Mouse (Mus musculus) fat pad, adult 2 months (tissue): ENCODE data around the gene Unc5cl.

Source experiments
- DNase-seq: peaks from one replicate; pipeline ENCODE4 v3.0.0-alpha.2; 2011; ENCODE audit warnings: low read depth, low spot score; ENCODE audit errors: extremely low read depth

Gene Unc5cl

DNA sequence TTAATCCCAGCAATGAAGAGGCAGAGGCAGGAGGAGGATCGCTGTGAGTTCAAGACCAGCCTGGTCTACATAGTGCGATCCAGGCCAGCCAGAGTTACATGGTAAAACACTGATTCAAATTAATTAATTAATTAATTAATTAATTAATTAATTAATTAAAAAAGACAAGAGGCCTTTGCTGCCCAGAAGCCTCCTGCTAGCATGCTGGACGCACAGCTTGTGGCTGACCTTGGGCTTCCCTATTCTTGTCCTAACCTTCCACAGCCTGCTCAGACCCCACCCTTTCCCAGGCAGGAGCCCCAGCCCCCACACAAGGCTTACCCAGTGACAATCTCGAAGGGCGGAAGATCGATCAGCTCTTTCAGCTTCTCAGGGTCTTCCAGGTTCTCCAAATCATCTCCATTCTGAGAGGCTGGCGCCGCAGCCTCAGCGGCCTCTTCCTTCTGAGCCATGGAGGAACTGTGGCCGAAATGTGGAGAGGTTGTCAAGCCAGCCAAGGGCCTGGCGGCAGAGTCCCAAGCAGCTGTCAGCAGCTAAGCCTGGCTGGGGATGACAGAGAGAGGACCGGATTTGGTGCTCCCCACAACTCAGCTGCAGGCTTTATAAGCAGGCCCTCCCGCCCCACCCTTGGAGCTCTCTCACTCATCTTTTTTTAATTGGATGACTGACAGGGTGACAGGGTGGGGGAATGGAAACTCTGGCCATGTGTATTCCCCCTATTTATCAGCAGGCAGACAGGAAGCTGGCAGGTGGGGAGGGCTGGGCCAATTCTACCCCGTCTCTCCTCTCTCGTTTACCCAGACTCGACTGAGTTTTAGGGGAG is 22.3 kb upstream of the Unc5cl start, which contains the start of gene Apobec2:
Gene Apobec2, minus strand, starts transcription at position 773 of the 823 bp plus-strand sequence.
- no peak for DNase-seq

- no peak for DNase-seq
Measured at GRCm38 (mm10) chr17:48433006-48433655, 21.6 kb upstream of the Unc5cl start.

DNA sequence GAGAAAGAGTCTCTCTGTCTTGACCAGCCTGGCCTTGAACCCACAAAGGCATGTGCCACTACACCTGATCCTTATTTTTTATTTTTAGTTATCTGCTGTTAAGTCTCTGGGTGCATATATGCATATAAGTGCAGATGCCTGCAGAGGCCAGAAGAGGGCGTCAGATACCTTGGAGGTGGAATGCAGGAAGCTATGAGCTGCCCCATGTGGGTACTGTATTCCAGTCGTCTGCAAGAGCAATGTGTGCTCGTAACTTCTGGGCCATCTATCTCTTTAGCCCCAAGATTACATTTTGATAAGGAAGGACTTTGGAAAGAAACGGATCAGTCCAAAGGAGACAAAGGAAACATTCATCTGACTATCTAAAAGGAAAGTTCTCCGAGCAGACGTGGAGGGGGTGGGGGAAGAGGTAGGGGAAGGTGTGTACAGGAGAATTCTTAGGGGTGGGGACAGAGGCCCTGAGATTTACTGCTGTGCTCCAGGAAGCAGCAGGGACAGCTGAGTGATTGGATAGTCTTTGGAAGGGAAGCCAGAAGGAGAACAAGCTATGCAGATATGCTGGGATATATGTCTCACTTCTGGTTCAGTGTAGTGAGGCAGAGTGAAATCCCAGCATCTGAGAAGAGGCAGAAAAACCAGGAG is 20.9 kb upstream of the Unc5cl start:
- DNase-seq: no peak

DNA sequence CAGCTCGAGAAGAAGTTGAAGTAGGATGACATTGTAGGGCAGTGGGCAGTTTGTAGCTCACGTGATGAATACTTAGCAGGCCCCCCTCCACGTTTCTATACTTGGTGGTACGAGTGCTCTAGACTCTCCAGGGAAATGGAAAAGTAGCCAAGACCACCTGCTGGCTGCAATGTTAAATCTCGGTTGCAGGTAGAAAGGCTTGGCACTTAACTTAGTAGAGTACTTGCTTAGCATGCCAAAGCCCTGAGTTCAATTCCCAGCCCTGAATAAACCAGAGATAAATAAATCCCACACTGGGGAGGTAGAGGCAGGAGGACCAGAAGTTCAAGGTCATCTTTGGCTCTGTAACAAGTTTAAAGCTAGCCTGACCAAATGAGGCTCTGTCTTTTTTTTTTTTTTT is 20.2 kb upstream of the Unc5cl start:
- DNase-seq: no peak

DNA sequence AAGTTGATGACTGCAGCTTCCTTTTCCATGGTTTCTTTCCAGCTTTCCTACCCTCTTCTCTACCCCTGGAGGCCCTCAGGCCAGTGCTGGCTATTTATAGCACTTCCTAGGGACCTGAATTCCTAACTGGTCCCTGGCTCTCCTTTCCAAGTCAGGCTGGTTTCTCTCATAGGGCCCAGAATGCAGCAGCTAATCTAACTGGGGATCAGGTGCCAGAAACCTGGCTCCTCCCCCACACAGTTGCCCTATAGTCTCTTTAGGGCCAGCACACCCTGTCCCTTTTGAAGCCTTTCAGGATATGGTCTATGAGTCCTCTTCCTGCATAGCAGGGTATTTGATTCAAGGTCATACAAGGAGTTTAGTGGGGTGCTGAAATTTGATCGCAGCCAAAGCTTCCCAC is 18.2 kb upstream of the Unc5cl start:
- no peak for DNase-seq

- DNase-seq: no peak
Measured at GRCm38 (mm10) chr17:48437421-48437911, 17.2 kb upstream of the Unc5cl start.

DNA sequence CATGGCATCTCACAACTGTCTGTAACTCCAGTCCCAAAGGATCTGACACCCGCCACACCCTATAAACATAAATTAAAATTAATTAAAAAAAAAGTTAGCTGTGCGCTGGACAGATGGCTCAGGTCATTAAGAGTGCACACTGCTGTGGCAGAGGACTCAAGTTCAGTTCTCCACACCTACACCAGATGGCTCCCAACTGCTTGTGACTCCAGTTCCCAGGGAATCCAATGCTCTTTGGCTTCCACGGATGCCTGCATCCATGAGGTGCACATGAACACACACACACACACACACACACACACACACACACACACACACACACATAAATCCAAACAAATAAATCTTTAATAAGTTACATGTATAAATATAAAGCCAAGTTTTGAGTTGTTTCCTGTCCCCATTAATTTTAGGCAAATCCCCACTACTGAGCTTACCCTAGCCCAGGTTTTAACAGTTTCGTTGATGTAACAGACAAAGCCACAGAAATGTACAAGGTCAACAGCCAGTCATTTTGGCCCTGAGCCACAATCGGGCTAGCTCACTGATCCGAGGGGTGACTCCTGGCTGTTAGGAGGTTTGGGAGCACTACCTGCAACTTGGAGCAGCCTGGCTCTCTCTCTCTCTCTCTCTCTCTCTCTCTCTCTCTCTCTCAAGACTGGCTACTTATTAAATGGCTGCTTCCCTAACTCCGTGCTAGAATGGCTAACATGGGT is 11.8 kb upstream of the Unc5cl start:
- DNase-seq: no peak

DNA sequence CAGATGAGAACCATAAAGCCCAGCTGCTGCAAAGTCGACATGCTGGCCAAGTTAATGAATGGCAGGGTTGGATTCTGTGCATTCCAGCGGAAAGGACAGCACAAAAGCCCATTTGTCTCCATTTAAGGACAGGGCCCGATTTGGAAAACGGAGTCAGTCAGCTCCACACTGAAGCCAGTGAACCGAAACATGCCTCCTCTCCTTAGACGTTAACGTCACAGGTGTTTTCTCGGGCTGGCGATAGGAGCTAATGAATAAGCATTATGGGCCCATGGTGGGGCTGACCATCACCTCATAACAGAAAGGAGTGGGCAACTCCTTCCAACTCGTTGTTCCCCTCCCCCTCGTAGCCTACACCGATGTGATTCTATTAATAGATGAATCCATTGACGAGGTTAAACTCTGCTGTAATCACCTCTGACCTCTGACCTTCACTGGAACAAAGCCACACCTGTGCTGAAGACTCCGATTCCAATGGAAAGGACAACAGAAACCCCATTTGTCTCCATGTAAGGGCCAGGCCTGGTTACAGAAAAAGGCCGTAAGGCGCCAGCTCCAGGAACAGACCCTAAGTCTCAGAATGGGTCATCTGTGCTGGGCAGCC is 11.1 kb upstream of the Unc5cl start:
- no peak for DNase-seq

DNA sequence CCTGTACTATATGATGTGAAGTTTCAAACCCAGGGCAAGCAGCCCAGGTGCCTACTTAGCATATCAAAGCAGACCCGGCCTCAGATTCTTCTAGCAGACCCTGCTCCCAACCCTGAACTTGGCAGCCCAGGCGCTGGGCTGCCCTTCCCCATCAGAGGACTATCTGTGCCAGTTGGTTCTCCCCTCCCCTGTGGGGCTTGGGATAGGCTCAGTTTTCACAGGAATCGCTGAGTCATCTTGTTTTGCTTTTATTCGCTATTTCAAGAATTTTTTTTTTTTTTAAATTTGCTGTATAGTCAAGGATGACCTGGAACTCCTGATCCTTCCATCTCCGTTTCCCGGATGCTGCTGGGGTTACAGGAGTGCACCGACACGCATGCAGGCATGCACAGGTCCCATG is 7.0 kb upstream of the Unc5cl start:
- no peak for DNase-seq

DNA sequence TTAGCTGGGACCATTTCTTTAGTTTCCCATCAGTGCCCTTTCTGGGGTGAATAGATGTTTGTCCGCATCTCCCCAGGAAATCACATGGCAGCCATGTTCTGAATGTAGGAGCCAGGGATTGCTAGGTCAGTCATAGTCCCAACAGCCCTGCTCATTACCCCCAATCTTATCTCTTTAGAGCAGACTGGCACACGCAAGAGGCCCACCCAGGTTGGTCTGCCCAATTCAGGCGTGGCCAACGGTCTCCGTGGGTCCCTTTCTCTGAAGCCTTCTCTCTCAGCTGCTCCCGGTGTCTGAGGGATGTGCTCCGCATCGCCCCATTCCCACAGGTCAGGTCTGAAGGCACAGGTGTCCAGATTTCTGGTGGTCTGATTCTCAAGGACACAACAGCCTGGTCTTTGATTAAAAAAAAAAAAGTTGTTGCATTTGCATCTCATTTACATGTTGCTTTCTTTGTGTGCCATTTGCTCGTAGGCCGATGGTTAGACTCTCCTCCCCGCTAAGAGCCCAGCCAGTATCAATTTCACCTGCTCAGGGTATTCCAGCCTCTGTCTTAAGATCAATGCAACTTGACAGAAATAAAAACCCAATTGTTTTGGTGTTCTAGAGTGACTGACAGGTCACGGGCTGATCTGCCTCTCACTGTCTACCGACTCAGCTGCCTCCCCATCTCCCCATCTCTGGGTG is 3.9 kb upstream of the Unc5cl start:
- no peak for DNase-seq

- DNase-seq: no peak
Measured at GRCm38 (mm10) chr17:48451353-48451675, 3.4 kb upstream of the Unc5cl start, which contains the start of gene Tspo2. TSS of gene Tspo2 (minus strand) at chr17:48451522.

- DNase-seq: no peak
Measured at GRCm38 (mm10) chr17:48451753-48452444, 2.8 kb upstream of the Unc5cl start.

DNA sequence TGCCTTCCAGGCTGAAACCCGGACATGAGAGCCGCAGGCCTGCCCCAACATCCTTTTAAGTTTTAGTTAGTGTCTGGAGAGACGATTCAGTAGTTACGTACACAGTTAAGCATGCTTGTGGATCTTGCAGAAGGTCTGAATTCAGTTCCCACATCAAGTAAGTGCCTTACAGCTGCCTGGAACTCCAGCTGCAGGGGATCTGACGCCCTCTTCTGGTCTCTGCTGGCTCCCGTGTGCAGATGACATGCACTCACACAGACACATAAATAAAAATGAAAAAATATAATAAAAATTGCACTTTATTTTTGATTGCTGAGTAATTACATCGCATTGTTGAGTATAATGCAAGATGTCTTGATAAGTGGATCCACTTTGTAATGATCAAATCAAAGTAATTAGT is 1.2 kb upstream of the Unc5cl start:
- DNase-seq: no peak

GRCm38 (mm10) chr17:48454190-48454589 is 511 bp upstream of the Unc5cl start:
- DNase-seq: no peak

DNA sequence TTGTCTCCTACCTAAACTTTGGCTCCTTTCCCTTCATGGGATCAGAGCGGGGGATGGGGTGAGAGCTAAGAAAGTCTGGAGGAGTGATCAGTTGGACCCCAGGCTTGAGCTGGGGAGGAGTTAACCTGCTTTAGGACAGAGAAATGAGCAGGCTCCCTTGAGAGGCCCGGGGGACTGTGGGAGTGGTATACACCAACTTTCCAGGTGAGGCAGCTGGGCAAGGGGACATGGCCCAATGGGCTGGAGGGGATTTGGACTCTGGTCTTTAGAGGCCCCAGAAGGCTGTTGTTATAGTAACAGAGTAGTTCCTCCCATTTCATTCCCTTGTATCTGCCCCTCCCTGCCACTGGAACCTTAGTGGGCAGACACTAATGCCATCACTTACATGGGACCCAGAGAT is 1.3 kb downstream of the Unc5cl start:
- DNase-seq: no peak

- no peak for DNase-seq
Measured at GRCm38 (mm10) chr17:48457971-48458653, 3.4 kb downstream of the Unc5cl start.

GRCm38 (mm10) chr17:48462096-48462495 is 7.4 kb downstream of the Unc5cl start:
- DNase-seq: no peak

- DNase-seq: no peak
Measured at GRCm38 (mm10) chr17:48463391-48463790, 8.7 kb downstream of the Unc5cl start.

DNA sequence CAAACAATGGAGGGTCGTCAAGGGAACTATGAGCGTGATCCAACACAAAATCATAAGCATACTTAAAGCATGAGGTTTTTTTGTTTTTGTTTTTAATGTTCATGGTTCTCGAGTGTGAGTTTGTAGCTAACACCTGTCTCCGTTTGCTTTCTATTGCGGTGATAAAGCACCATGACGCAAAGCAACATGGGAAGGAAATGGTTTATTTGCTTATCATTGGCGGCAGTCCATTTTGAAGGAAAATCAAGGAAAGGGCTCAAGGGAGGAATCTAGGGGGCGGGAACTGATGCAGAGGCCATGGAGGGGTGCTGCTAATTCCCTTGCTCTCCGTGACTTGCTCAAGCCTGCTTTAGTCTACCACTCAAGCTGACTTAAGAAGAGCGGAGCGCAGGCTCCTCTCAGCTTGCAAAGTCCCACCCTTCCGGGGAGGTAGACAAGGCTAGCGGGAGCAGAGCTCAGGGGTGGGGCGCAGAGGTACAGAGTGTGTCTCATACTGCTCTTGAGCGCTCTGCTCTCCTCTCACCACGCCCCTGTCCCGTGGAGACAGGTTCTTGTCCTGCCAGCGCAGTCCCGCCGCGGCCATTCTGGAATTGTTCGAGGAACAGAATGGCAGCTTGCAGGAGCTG is 12.2 kb downstream of the Unc5cl start:
- DNase-seq: no peak
